Comparison of ENCODE assay signal across 9 mouse cellular contexts in genomic region chr3:38907676-38908425, GRCm38 (mm10). TPM values are rescaled to one million over a fixed set of nuclear protein-coding genes. Genes with fewer than 3 reads are reported as not detected.
DNase-seq lines count a peak whose midpoint lies in the region; ATAC-seq and TF ChIP-seq lines count a peak whose summit lies in the region.
"Had no signal": no experiment of that assay in that cellular context is flagged by ENCODE, and none has a peak within 500 bp of the region (broad histone marks: within the 10 kb centered on the region; RNA-seq: fewer than 3 reads in every experiment).

No protein-coding gene starts in this region.

- H3K9me3 ChIP-seq in heart, embryonic 16.5 days (replicated peaks; ENCODE audit: control insufficient read depth, low read length), result no peaks in the 10 kb centered on the region
- H3K9me3 ChIP-seq in embryonic facial prominence, embryonic 15.5 days (replicated peaks), result no peaks in the 10 kb centered on the region
- H3K9me3 ChIP-seq in forebrain, embryonic 16.5 days (ENCODE audit: control insufficient read depth, low read length), result no peaks in the 10 kb centered on the region
- H3K9me3 ChIP-seq in midbrain, embryonic 14.5 days (ENCODE audit: control insufficient read depth, low read length), result no peaks in the 10 kb centered on the region
- H3K9me3 ChIP-seq in lung, postnatal 0 days (ENCODE audit: low read length), result no peaks in the 10 kb centered on the region
- H3K9me3 ChIP-seq: lung, embryonic 15.5 days had no signal

- H3K9ac ChIP-seq in heart, embryonic 16.5 days (ENCODE audit: low read length), result no peak overlapping the region
- no peak overlapping the region for H3K9ac ChIP-seq in embryonic facial prominence, embryonic 15.5 days
- peak overlapping the region; percentile 51 for H3K9ac ChIP-seq in forebrain, embryonic 16.5 days (replicated peaks; ENCODE audit: low read depth, low read length)
- peak overlapping the region; percentile 21; the same call in 1 of the 2 replicates for H3K9ac ChIP-seq in midbrain, embryonic 14.5 days (replicated peaks; ENCODE audit: low read length)
- no peak overlapping the region for H3K9ac ChIP-seq in lung, postnatal 0 days (replicated peaks; ENCODE audit: low read depth)
- H3K9ac ChIP-seq: lung, embryonic 15.5 days had no signal

- H3K27ac ChIP-seq in heart, embryonic 16.5 days (ENCODE audit: low read length), result no peak overlapping the region
- no peak overlapping the region for H3K27ac ChIP-seq in embryonic facial prominence, embryonic 15.5 days (replicated peaks)
- H3K27ac ChIP-seq in forebrain, embryonic 16.5 days (ENCODE audit: low read length), result peak overlapping the region; percentile 84
- H3K27ac ChIP-seq in midbrain, embryonic 14.5 days (replicated peaks; ENCODE audit: low read depth, low read length), result peak overlapping the region; percentile 28
- H3K27ac ChIP-seq in lung, postnatal 0 days (ENCODE audit: low read length), result no peak overlapping the region
- H3K27ac ChIP-seq: lung, embryonic 15.5 days had no signal

- intact Hi-C loops in gastrocnemius, postnatal 14 days (cut with DNase I; ENCODE audit: low total_unique reads), result no loop called here

- ATAC-seq in heart, embryonic 16.5 days (replicated peaks; ENCODE audit: extremely low read depth, insufficient read depth, low FRiP score), result no peak
- ATAC-seq in embryonic facial prominence, embryonic 15.5 days (ENCODE audit: insufficient number of reproducible peaks, low FRiP score, low TSS enrichment, low read depth), result no peak
- ATAC-seq in forebrain, embryonic 16.5 days, result peak; percentile 47
- peak; percentile 69 for ATAC-seq in midbrain, embryonic 14.5 days (ENCODE audit: low FRiP score, low TSS enrichment)
- ATAC-seq in lung, postnatal 0 days, result no peak

- TF ChIP-seq CTCF in lung, postnatal 0 days (IDR thresholded peaks at IDR 0.05), result no peak

- TF ChIP-seq EP300 in lung, postnatal 0 days (IDR thresholded peaks at IDR 0.05), result no peak

- WGBS in heart, embryonic 16.5 days, result 31% methylated on average over 14 of the region's 14 CpGs
- WGBS in embryonic facial prominence, embryonic 15.5 days, result 25% methylated on average over 14 of the region's 14 CpGs
- 23% methylated on average over 14 of the region's 14 CpGs for WGBS in forebrain, embryonic 16.5 days
- WGBS in midbrain, embryonic 14.5 days, result 5% methylated on average over 14 of the region's 14 CpGs
- 34% methylated on average over 14 of the region's 14 CpGs for WGBS in lung, postnatal 0 days

- no peaks in the 10 kb centered on the region for H3K27me3 ChIP-seq in heart, embryonic 16.5 days (ENCODE audit: control insufficient read depth, insufficient read depth, low read length)
- no peaks in the 10 kb centered on the region for H3K27me3 ChIP-seq in embryonic facial prominence, embryonic 15.5 days
- no peaks in the 10 kb centered on the region for H3K27me3 ChIP-seq in forebrain, embryonic 16.5 days (replicated peaks; ENCODE audit: control insufficient read depth, insufficient read depth, low read length)
- no peaks in the 10 kb centered on the region for H3K27me3 ChIP-seq in midbrain, embryonic 14.5 days (ENCODE audit: control insufficient read depth, insufficient read depth, low read length)
- no peaks in the 10 kb centered on the region for H3K27me3 ChIP-seq in lung, postnatal 0 days (replicated peaks; ENCODE audit: insufficient read depth, low read length)
- H3K27me3 ChIP-seq: lung, embryonic 15.5 days had no signal

- DNase-seq in heart, postnatal 4 days, result no peak
- peak; percentile 51 for DNase-seq in midbrain, embryonic 14.5 days
- DNase-seq in gastrocnemius, postnatal 14 days, result no peak
- no peak for DNase-seq in lung, postnatal 0 days (ENCODE audit: low spot score)
- DNase-seq: kidney, postnatal 14 days had no signal

- no peaks in the 10 kb centered on the region for H3K36me3 ChIP-seq in heart, embryonic 16.5 days (ENCODE audit: control insufficient read depth, insufficient read depth)
- no peaks in the 10 kb centered on the region for H3K36me3 ChIP-seq in embryonic facial prominence, embryonic 15.5 days
- no peaks in the 10 kb centered on the region for H3K36me3 ChIP-seq in forebrain, embryonic 16.5 days (ENCODE audit: control insufficient read depth, insufficient read depth)
- H3K36me3 ChIP-seq in midbrain, embryonic 14.5 days (ENCODE audit: control insufficient read depth, insufficient read depth, low read length), result no peaks in the 10 kb centered on the region
- no peaks in the 10 kb centered on the region for H3K36me3 ChIP-seq in lung, postnatal 0 days (ENCODE audit: insufficient read depth, low read length)
- H3K36me3 ChIP-seq: lung, embryonic 15.5 days had no signal

- peak overlapping the region; percentile 46 for H3K4me2 ChIP-seq in heart, embryonic 16.5 days (ENCODE audit: low read depth, low read length)
- H3K4me2 ChIP-seq in embryonic facial prominence, embryonic 15.5 days (replicated peaks), result peak overlapping the region; percentile 26
- peak overlapping the region; percentile 46 for H3K4me2 ChIP-seq in forebrain, embryonic 16.5 days (ENCODE audit: low read length)
- H3K4me2 ChIP-seq in midbrain, embryonic 14.5 days (ENCODE audit: low read length), result peak overlapping the region; percentile 48
- no peak overlapping the region for H3K4me2 ChIP-seq in lung, postnatal 0 days (replicated peaks; ENCODE audit: low read depth, low read length)
- H3K4me2 ChIP-seq: lung, embryonic 15.5 days had no signal

- peak overlapping the region; percentile 0; the same call in 1 of the 2 replicates for H3K4me3 ChIP-seq in heart, embryonic 16.5 days (ENCODE audit: low read length)
- H3K4me3 ChIP-seq in embryonic facial prominence, embryonic 15.5 days (replicated peaks), result no peak overlapping the region
- peak overlapping the region; percentile 18 for H3K4me3 ChIP-seq in forebrain, embryonic 16.5 days (replicated peaks; ENCODE audit: low read length)
- H3K4me3 ChIP-seq in midbrain, embryonic 14.5 days (replicated peaks; ENCODE audit: low read depth, low read length), result peak overlapping the region; percentile 12; the same call in 1 of the 2 replicates
- no peak overlapping the region for H3K4me3 ChIP-seq in lung, postnatal 0 days (ENCODE audit: low read depth, low read length)
- H3K4me3 ChIP-seq: lung, embryonic 15.5 days had no signal

- peaks cover 3% of the 10 kb centered on the region for H3K4me1 ChIP-seq in heart, embryonic 16.5 days (ENCODE audit: control insufficient read depth, insufficient read depth, low read length)
- peaks cover 13% of the 10 kb centered on the region; the same call in 1 of the 2 replicates for H3K4me1 ChIP-seq in embryonic facial prominence, embryonic 15.5 days
- H3K4me1 ChIP-seq in forebrain, embryonic 16.5 days (replicated peaks; ENCODE audit: control insufficient read depth, insufficient read depth, low read length), result peaks cover 22% of the 10 kb centered on the region
- peaks cover 20% of the 10 kb centered on the region for H3K4me1 ChIP-seq in midbrain, embryonic 14.5 days (ENCODE audit: control insufficient read depth, insufficient read depth, low read length)
- no peaks in the 10 kb centered on the region for H3K4me1 ChIP-seq in lung, postnatal 0 days (ENCODE audit: insufficient read depth, low read depth, low read length)

RNA-seq across cellular contexts. Expression of gene Fat4, which starts 21.1 kb away (rescaled TPM):
- 2.0 and 2.1 TPM in 2 replicates for polyA plus RNA-seq in heart, embryonic 16.5 days (2015; fragmentation: Nextera tagmentation; extraction: Ambion mirVana)
- total RNA-seq in heart, postnatal 4 days (2021), result 10 to 100 TPM; 19.5 to 20.4 TPM
- 9.5 and 10.1 TPM in 2 replicates for polyA plus RNA-seq in embryonic facial prominence, embryonic 15.5 days (2015; fragmentation: Nextera tagmentation; extraction: Ambion mirVana)
- 11.0 and 12.4 TPM in 2 replicates for polyA plus RNA-seq in forebrain, embryonic 16.5 days (2015; fragmentation: Nextera tagmentation; extraction: Ambion mirVana)
- 13.4 and 14.6 TPM in 2 replicates for polyA plus RNA-seq in midbrain, embryonic 14.5 days (2014; fragmentation: Nextera tagmentation; extraction: Ambion mirVana)
- total RNA-seq in gastrocnemius, postnatal 14 days (2021), result 10 to 100 TPM; 10.4 to 11.0 TPM
- 3.3 and 3.5 TPM in 2 replicates for polyA plus RNA-seq in lung, postnatal 0 days (2015; fragmentation: Nextera tagmentation; extraction: Ambion mirVana)

Comparison
In these comparisons a context has a peak if more than half of its experiments do, and no peak if none do; other contexts are left out.
1. ATAC-seq: peak in forebrain, embryonic 16.5 days (single experiment) and midbrain, embryonic 14.5 days (single experiment); none in heart, embryonic 16.5 days (single experiment), embryonic facial prominence, embryonic 15.5 days (single experiment) and lung, postnatal 0 days (single experiment).
2. H3K27ac ChIP-seq: peak in forebrain, embryonic 16.5 days (single experiment) and midbrain, embryonic 14.5 days (single experiment); none in heart, embryonic 16.5 days (single experiment), embryonic facial prominence, embryonic 15.5 days (single experiment) and lung, postnatal 0 days (single experiment).
3. H3K4me3 ChIP-seq: peak in heart, embryonic 16.5 days (single experiment), forebrain, embryonic 16.5 days (single experiment) and midbrain, embryonic 14.5 days (single experiment); none in embryonic facial prominence, embryonic 15.5 days (single experiment) and lung, postnatal 0 days (single experiment).
4. H3K9ac ChIP-seq: peak in forebrain, embryonic 16.5 days (single experiment) and midbrain, embryonic 14.5 days (single experiment); none in heart, embryonic 16.5 days (single experiment), embryonic facial prominence, embryonic 15.5 days (single experiment) and lung, postnatal 0 days (single experiment).